Comparison of ENCODE assay signal across 13 mouse cellular contexts in the genomic region with DNA sequence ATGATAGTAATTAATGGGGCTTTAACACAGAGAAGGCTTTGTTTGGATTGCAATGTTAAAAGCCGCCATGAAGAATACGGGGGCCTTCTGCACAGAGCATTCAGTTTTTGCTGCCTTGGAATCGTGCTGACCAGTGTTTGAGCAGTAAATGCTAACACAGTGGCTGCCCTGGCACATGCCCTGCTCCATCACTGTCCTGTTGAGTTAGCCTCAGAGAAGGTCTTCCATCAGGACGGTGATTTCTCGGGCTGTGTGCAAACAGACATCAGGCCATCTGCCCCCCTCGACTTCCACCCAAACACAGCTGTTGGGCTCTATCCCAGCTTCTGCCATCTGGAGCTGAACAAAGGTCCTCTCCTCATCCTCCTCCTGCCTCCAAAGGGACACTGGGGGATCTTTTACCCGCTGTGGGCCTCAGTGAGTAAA.
DNase-seq lines count a peak whose midpoint lies in the region; ATAC-seq lines count a peak whose summit lies in the region.
"Had no signal": no experiment of that assay in that cellular context is flagged by ENCODE, and none has a peak within 500 bp of the region (broad histone marks: within the 10 kb centered on the region; RNA-seq: fewer than 3 reads in every experiment).

No protein-coding gene starts in this region.

- ATAC-seq in forebrain, embryonic 11.5 days (replicated peaks; ENCODE audit: low FRiP score) = peak; percentile 46
- peak; percentile 75; the same call in 1 of the 2 replicates for ATAC-seq in hindbrain, embryonic 15.5 days (ENCODE audit: low FRiP score, low read depth)
- ATAC-seq: midbrain, embryonic 16.5 days had no signal

- intact Hi-C loops in left cerebral cortex, postnatal 4 days (cut with DNase I) = no loop called here

- H3K4me2 ChIP-seq in forebrain, embryonic 11.5 days (ENCODE audit: low read depth, low read length, severe bottlenecking) = no peak overlapping the region
- H3K4me2 ChIP-seq in hindbrain, embryonic 15.5 days = no peak overlapping the region
- H3K4me2 ChIP-seq: liver, embryonic 11.5 days had no signal

- no peaks in the 10 kb centered on the region for H3K27me3 ChIP-seq in forebrain, embryonic 11.5 days (ENCODE audit: control insufficient read depth, insufficient read depth, low read length)
- no peaks in the 10 kb centered on the region for H3K27me3 ChIP-seq in hindbrain, embryonic 15.5 days

- no peak overlapping the region for H3K4me3 ChIP-seq in forebrain, embryonic 11.5 days (ENCODE audit: low read depth, low read length)
- no peak overlapping the region for H3K4me3 ChIP-seq in hindbrain, embryonic 15.5 days

- 54% methylated on average over 7 of the region's 7 CpGs for WGBS in forebrain, embryonic 11.5 days
- WGBS in hindbrain, embryonic 15.5 days = 24% methylated on average over 7 of the region's 7 CpGs

- H3K36me3 ChIP-seq in forebrain, embryonic 11.5 days (ENCODE audit: control insufficient read depth, insufficient read depth, low read length) = no peaks in the 10 kb centered on the region
- H3K36me3 ChIP-seq in hindbrain, embryonic 15.5 days = no peaks in the 10 kb centered on the region

- H3K9ac ChIP-seq in forebrain, embryonic 11.5 days (ENCODE audit: low read length) = no peak overlapping the region
- H3K9ac ChIP-seq in hindbrain, embryonic 15.5 days = no peak overlapping the region

- no peaks in the 10 kb centered on the region for H3K9me3 ChIP-seq in forebrain, embryonic 11.5 days (ENCODE audit: control insufficient read depth, low read length)
- H3K9me3 ChIP-seq in hindbrain, embryonic 15.5 days = no peaks in the 10 kb centered on the region

- no peak overlapping the region for H3K27ac ChIP-seq in forebrain, embryonic 11.5 days (ENCODE audit: low read depth, low read length)
- H3K27ac ChIP-seq in hindbrain, embryonic 15.5 days (replicated peaks) = 0 out of 2 replicates have a peak overlapping the region, but pooled peaks have one; percentile 11

- peak; percentile 42 for DNase-seq in left cerebral cortex, postnatal 4 days
- DNase-seq in left cerebral cortex, adult 11 months (ENCODE audit: low spot score) = no peak
- DNase-seq in forebrain, embryonic 11.5 days (ENCODE audit: low spot score) = no peak
- peak; percentile 17 for DNase-seq in retina, postnatal 7 days (ENCODE audit: low read depth, low spot score)
- no peak for DNase-seq in heart, adult 8-10 months (ENCODE audit: low spot score)
- DNase-seq in urinary bladder, postnatal 4 days (ENCODE audit: low spot score in 2 of 2) = no peak
- DNase-seq: heart, postnatal 36 days; kidney, postnatal 14 days; lung, postnatal 10 days; thymus, adult 2 months had no signal

- H3K4me1 ChIP-seq in forebrain, embryonic 11.5 days (replicated peaks; ENCODE audit: control insufficient read depth, insufficient read depth, low read length) = no peaks in the 10 kb centered on the region
- no peaks in the 10 kb centered on the region; the same call in 1 of the 2 replicates for H3K4me1 ChIP-seq in hindbrain, embryonic 15.5 days (replicated peaks)

Comparison
In these comparisons a context has a peak if more than half of its experiments do, and no peak if none do; other contexts are left out.
1. DNase-seq: peak in left cerebral cortex, postnatal 4 days (single experiment) and retina, postnatal 7 days (single experiment); none in left cerebral cortex, adult 11 months (single experiment), forebrain, embryonic 11.5 days (single experiment), heart, adult 8-10 months (single experiment) and urinary bladder, postnatal 4 days (0 of 2).